Mouse (Mus musculus) sigmoid colon, adult 10 weeks (tissue): ENCODE measurements around the gene Trmt1l. TPM values are rescaled to one million over a fixed set of nuclear protein-coding genes. Genes with fewer than 3 reads are reported as not detected.

Experiments
- polyA plus RNA-seq: library from polyadenylated mRNA; stranded (reverse); fragments of 350-450 nt; fragmentation: Illumina TruSeq; extraction: RNeasy Lipid Tissue Mini Kit (QIAGEN cat#74804); gene quantifications from one replicate; pipeline ENCODE4 v1.2.3, GENCODE M21; 2014; ENCODE audit warnings: low read depth, low replicate concordance

Gene Trmt1l
- polyA plus RNA-seq: 53.4 TPM

GRCm38 (mm10) chr1:151428263-151429221 lies at the start of gene Trmt1l, which contains the start of gene Swt1:
TSS of gene Trmt1l (plus strand) at chr1:151428542.
TSS of gene Swt1 (minus strand) at chr1:151428455.

GRCm38 (mm10) chr1:151500531-151501361 lies 72.4 kb downstream of the Trmt1l start, which contains the start of gene Rnf2:
TSS of gene Rnf2 (minus strand) at chr1:151500955.

Other genes starting within 250 kb of the Trmt1l start
- gene Gm47985, start 246.0 kb upstream of the Trmt1l start, polyA plus RNA-seq: not detected
- gene Gm8947, start 236.2 kb upstream of the Trmt1l start, polyA plus RNA-seq: not detected
- gene Gm47995, start 230.1 kb upstream of the Trmt1l start, polyA plus RNA-seq: not detected
- not detected for gene 3110040M04Rik, start 224.4 kb upstream of the Trmt1l start, polyA plus RNA-seq
- gene Gm47996, start 218.4 kb upstream of the Trmt1l start, polyA plus RNA-seq: not detected
- 1,520 TPM for gene Ivns1abp, start 84.1 kb upstream of the Trmt1l start, polyA plus RNA-seq
- gene Swt1, start 87 bp upstream of the Trmt1l start, polyA plus RNA-seq: 72.2 TPM
- 115 TPM for gene Rnf2, start 72.4 kb downstream of the Trmt1l start, polyA plus RNA-seq
- 108 TPM for gene Fam129a, start 142.6 kb downstream of the Trmt1l start, polyA plus RNA-seq